In genomic region chr1:65179634-65180249, GRCm38 (mm10) we compare ENCODE assay signal across 8 mouse cellular contexts. TPM values are rescaled to one million over a fixed set of nuclear protein-coding genes. Genes with fewer than 3 reads are reported as not detected.
DNase-seq lines count a peak whose midpoint lies in the region; ATAC-seq and TF ChIP-seq lines count a peak whose summit lies in the region.

No protein-coding gene starts in this region.

- peak overlapping the region; percentile 68 for H3K4me2 ChIP-seq in intestine, embryonic 15.5 days (replicated peaks)
- H3K4me2 ChIP-seq in limb, embryonic 14.5 days (replicated peaks; ENCODE audit: low read depth, low read length, severe bottlenecking): peak overlapping the region; percentile 58
- H3K4me2 ChIP-seq in midbrain, embryonic 15.5 days: peak overlapping the region; percentile 60
- H3K4me2 ChIP-seq in stomach, embryonic 16.5 days (ENCODE audit: low read depth, low read length): peak overlapping the region; percentile 81

- peak overlapping the region; percentile 96 for H3K27ac ChIP-seq in gastrocnemius, adult 2 months
- H3K27ac ChIP-seq in intestine, embryonic 15.5 days: peak overlapping the region; percentile 96; the same call in 1 of the 2 replicates
- H3K27ac ChIP-seq in limb, embryonic 14.5 days (replicated peaks; ENCODE audit: low read depth, low read length): peak overlapping the region; percentile 96
- H3K27ac ChIP-seq in midbrain, embryonic 15.5 days: peak overlapping the region; percentile 97
- peak overlapping the region; percentile 99 for H3K27ac ChIP-seq in stomach, embryonic 16.5 days (ENCODE audit: low read length)

- no peaks in the 10 kb centered on the region for H3K9me3 ChIP-seq in intestine, embryonic 15.5 days
- no peaks in the 10 kb centered on the region for H3K9me3 ChIP-seq in limb, embryonic 14.5 days (ENCODE audit: control insufficient read depth, low read length)
- H3K9me3 ChIP-seq in midbrain, embryonic 15.5 days: no peaks in the 10 kb centered on the region
- H3K9me3 ChIP-seq in stomach, embryonic 16.5 days (replicated peaks; ENCODE audit: control insufficient read depth, low read length): no peaks in the 10 kb centered on the region

- H3K4me1 ChIP-seq in intestine, embryonic 15.5 days (replicated peaks): 0 out of 2 replicates have a peak, but pooled peaks cover 5% of the 10 kb centered on the region
- H3K4me1 ChIP-seq in limb, embryonic 14.5 days (ENCODE audit: control insufficient read depth, insufficient read depth, low read length): peaks cover 9% of the 10 kb centered on the region; the same call in 1 of the 2 replicates
- peaks cover 26% of the 10 kb centered on the region for H3K4me1 ChIP-seq in midbrain, embryonic 15.5 days
- peaks cover 17% of the 10 kb centered on the region for H3K4me1 ChIP-seq in stomach, embryonic 16.5 days (ENCODE audit: control insufficient read depth, insufficient read depth, low read length)

- peak overlapping the region; percentile 81 for H3K4me3 ChIP-seq in gastrocnemius, adult 2 months
- peak overlapping the region; percentile 68 for H3K4me3 ChIP-seq in intestine, embryonic 15.5 days (replicated peaks)
- H3K4me3 ChIP-seq in limb, embryonic 14.5 days (replicated peaks; ENCODE audit: low read length): peak overlapping the region; percentile 74
- peak overlapping the region; percentile 77 for H3K4me3 ChIP-seq in midbrain, embryonic 15.5 days
- H3K4me3 ChIP-seq in stomach, embryonic 16.5 days (replicated peaks; ENCODE audit: low read length): peak overlapping the region; percentile 84

- H3K9ac ChIP-seq in intestine, embryonic 15.5 days: peak overlapping the region; percentile 57
- peak overlapping the region; percentile 67 for H3K9ac ChIP-seq in limb, embryonic 14.5 days (ENCODE audit: low read depth, low read length, severe bottlenecking)
- H3K9ac ChIP-seq in midbrain, embryonic 15.5 days: peak overlapping the region; percentile 90
- peak overlapping the region; percentile 87 for H3K9ac ChIP-seq in stomach, embryonic 16.5 days (ENCODE audit: low read length)

- peak; percentile 83 for TF ChIP-seq CTCF in gastrocnemius, adult 2 months (IDR thresholded peaks at IDR 0.05)

- no peaks in the 10 kb centered on the region for H3K27me3 ChIP-seq in intestine, embryonic 15.5 days (replicated peaks)
- H3K27me3 ChIP-seq in limb, embryonic 14.5 days (ENCODE audit: control insufficient read depth, insufficient read depth, low read length): no peaks in the 10 kb centered on the region
- no peaks in the 10 kb centered on the region for H3K27me3 ChIP-seq in midbrain, embryonic 15.5 days (replicated peaks)
- no peaks in the 10 kb centered on the region for H3K27me3 ChIP-seq in stomach, embryonic 16.5 days (ENCODE audit: control insufficient read depth, insufficient read depth, low read length)

- no peak for ATAC-seq in intestine, embryonic 15.5 days
- no peak for ATAC-seq in limb, embryonic 14.5 days (ENCODE audit: low FRiP score, low read depth)
- no peak for ATAC-seq in midbrain, embryonic 15.5 days (replicated peaks)
- ATAC-seq in stomach, embryonic 16.5 days (ENCODE audit: insufficient read depth, low FRiP score): no peak

- no peaks in the 10 kb centered on the region for H3K36me3 ChIP-seq in intestine, embryonic 15.5 days
- H3K36me3 ChIP-seq in limb, embryonic 14.5 days (ENCODE audit: control insufficient read depth, insufficient read depth, low read length): peaks cover 2% of the 10 kb centered on the region
- no peaks in the 10 kb centered on the region for H3K36me3 ChIP-seq in midbrain, embryonic 15.5 days (replicated peaks)
- no peaks in the 10 kb centered on the region for H3K36me3 ChIP-seq in stomach, embryonic 16.5 days (ENCODE audit: control insufficient read depth, insufficient read depth, low read length)

- 2% methylated on average over 11 of the region's 11 CpGs for WGBS in intestine, embryonic 15.5 days
- WGBS in limb, embryonic 14.5 days: 6% methylated on average over 11 of the region's 11 CpGs
- WGBS in midbrain, embryonic 15.5 days: 3% methylated on average over 11 of the region's 11 CpGs
- 2% methylated on average over 11 of the region's 11 CpGs for WGBS in stomach, embryonic 16.5 days

- TF ChIP-seq POLR2A in limb, embryonic 14.5 days (IDR thresholded peaks at IDR 0.05; ENCODE audit: borderline replicate concordance, extremely low read depth, insufficient read depth, insufficient read length): no peak

- intact Hi-C loops in gastrocnemius, adult 2 months (cut with DNase I): loop anchor here (1.0 to 10.0 kb wide), 6 partner anchors 67 to 1855 kb away; partner anchors contain the start of genes Lancl1, Mettl21a and Plekhm3

- DNase-seq in urinary bladder, postnatal 14 days (ENCODE audit: low spot score): peak; percentile 74
- no peak for DNase-seq in urinary bladder, adult 2 months (ENCODE audit: low spot score)
- DNase-seq in cerebellum, postnatal 10 days: peak; percentile 83 to 92
- DNase-seq in gastrocnemius, adult 2 months: no peak
- peak; percentile 83 for DNase-seq in limb, embryonic 14.5 days (ENCODE audit: low spot score)

RNA-seq across cellular contexts. Expression of gene Idh1, which starts 6.6 kb away (rescaled TPM):
- 201 and 236 TPM in 2 replicates for polyA plus RNA-seq in urinary bladder, adult 2 months (2012; rRNA removed)
- total RNA-seq in gastrocnemius, adult 2 months (2021): 10 to 100 TPM; 22.6 to 24.8 TPM
- 243 TPM in 2 replicates for polyA plus RNA-seq in intestine, embryonic 15.5 days (2015; fragmentation: Nextera tagmentation; extraction: Ambion mirVana)
- polyA plus RNA-seq in limb, embryonic 14.5 days (2012; rRNA removed): 54.0 and 62.2 TPM in 2 replicates
- 128 and 137 TPM in 2 replicates for polyA plus RNA-seq in limb, embryonic 14.5 days (2014; fragmentation: Nextera tagmentation; extraction: Ambion mirVana)
- 529 and 531 TPM in 2 replicates for polyA plus RNA-seq in midbrain, embryonic 15.5 days (2015; fragmentation: Nextera tagmentation; extraction: Ambion mirVana)
- polyA plus RNA-seq in stomach, embryonic 16.5 days (2015; fragmentation: Nextera tagmentation; extraction: Ambion mirVana): 159 and 172 TPM in 2 replicates

RNA-seq across cellular contexts. Expression of gene Pikfyve, which starts 6.7 kb away (rescaled TPM):
- polyA plus RNA-seq in urinary bladder, adult 2 months (2012; rRNA removed): 7.5 and 8.0 TPM in 2 replicates
- total RNA-seq in gastrocnemius, adult 2 months (2021): 1 to 10 TPM; 7.8 to 8.6 TPM
- 8.3 and 8.6 TPM in 2 replicates for polyA plus RNA-seq in intestine, embryonic 15.5 days (2015; fragmentation: Nextera tagmentation; extraction: Ambion mirVana)
- 8.1 and 9.1 TPM in 2 replicates for polyA plus RNA-seq in limb, embryonic 14.5 days (2012; rRNA removed)
- 15.8 and 17.1 TPM in 2 replicates for polyA plus RNA-seq in limb, embryonic 14.5 days (2014; fragmentation: Nextera tagmentation; extraction: Ambion mirVana)
- polyA plus RNA-seq in midbrain, embryonic 15.5 days (2015; fragmentation: Nextera tagmentation; extraction: Ambion mirVana): 10.6 and 12.8 TPM in 2 replicates
- 7.4 and 7.8 TPM in 2 replicates for polyA plus RNA-seq in stomach, embryonic 16.5 days (2015; fragmentation: Nextera tagmentation; extraction: Ambion mirVana)

RNA-seq across cellular contexts. Expression of gene D630023F18Rik, which starts 56.7 kb away (rescaled TPM):
- polyA plus RNA-seq in urinary bladder, adult 2 months (2012; rRNA removed): 3.3 and 4.7 TPM in 2 replicates
- total RNA-seq in gastrocnemius, adult 2 months (2021): not detected
- polyA plus RNA-seq in intestine, embryonic 15.5 days (2015; fragmentation: Nextera tagmentation; extraction: Ambion mirVana): 0.13 and 0.28 TPM in 2 replicates
- 0.24 and 0.32 TPM in 2 replicates for polyA plus RNA-seq in limb, embryonic 14.5 days (2012; rRNA removed)
- polyA plus RNA-seq in limb, embryonic 14.5 days (2014; fragmentation: Nextera tagmentation; extraction: Ambion mirVana): 0.37 and 0.44 TPM in 2 replicates
- 0.80 and 1.1 TPM in 2 replicates for polyA plus RNA-seq in midbrain, embryonic 15.5 days (2015; fragmentation: Nextera tagmentation; extraction: Ambion mirVana)
- polyA plus RNA-seq in stomach, embryonic 16.5 days (2015; fragmentation: Nextera tagmentation; extraction: Ambion mirVana): 0.17 TPM in 1 of 2 replicates, not detected in the other

Comparison
In these comparisons a context has a peak if more than half of its experiments do, and no peak if none do; other contexts are left out.
1. DNase-seq: peak in urinary bladder, postnatal 14 days (single experiment), cerebellum, postnatal 10 days (2 of 2) and limb, embryonic 14.5 days (single experiment); none in urinary bladder, adult 2 months (single experiment) and gastrocnemius, adult 2 months (single experiment).
2. Peak in every context shown above with its lines, with median percentiles within 50 percentile points of each other: H3K27ac ChIP-seq, H3K4me3 ChIP-seq, H3K4me2 ChIP-seq and H3K9ac ChIP-seq.